Mouse (Mus musculus) lung, embryonic 14.5 days (tissue): ENCODE measurements at regions not wholly inside any gene's neighbourhood (a gene's known extent, or its start where the extent isn't known, plus 50 kb on each side); places are given as distances from the start of the nearest gene placed in this dataset.

Source experiments
- ATAC-seq: fragments of 200-750 bp; cut with Nextera tagmentation; 2 replicates; pipeline ENCODE4 v1.8.0; 2017; ENCODE audit warnings: mild to moderate bottlenecking, moderate TSS enrichment, moderate library complexity; ENCODE audit not compliant: insufficient read depth
- DNase-seq: peaks from one replicate; pipeline ENCODE4 v3.0.0-alpha.2; 2015
- H3K27ac ChIP-seq: fragments of 300-500 bp; sonication (generic); 2 replicates; pipeline ENCODE4 v1.5.1; 2014; ENCODE audit warnings: low read depth, mild to moderate bottlenecking, moderate library complexity
- H3K27me3 ChIP-seq: fragments of 300-500 bp; sonication (generic); 2 replicates; pipeline ENCODE4 v1.6.1; 2014; ENCODE audit warnings: low read length, control low read depth; ENCODE audit not compliant: insufficient read depth
- H3K36me3 ChIP-seq: fragments of 300-500 bp; sonication (generic); 2 replicates; pipeline ENCODE4 v1.6.1; 2014; ENCODE audit warnings: control low read depth; ENCODE audit not compliant: insufficient read depth
- H3K4me1 ChIP-seq: fragments of 300-500 bp; sonication (generic); 2 replicates; pipeline ENCODE4 v1.6.1; 2014; ENCODE audit warnings: antibody characterized with exemption, control low read depth; ENCODE audit not compliant: insufficient read depth
- H3K4me2 ChIP-seq: fragments of 300-500 bp; sonication (generic); 2 replicates; pipeline ENCODE4 v1.6.1; 2014; ENCODE audit warnings: mild to moderate bottlenecking
- H3K4me3 ChIP-seq: fragments of 300-500 bp; sonication (generic); 2 replicates; pipeline ENCODE4 v1.5.1; 2014; ENCODE audit warnings: low read depth, low read length
- H3K9ac ChIP-seq: fragments of 300-500 bp; sonication (generic); 2 replicates; pipeline ENCODE4 v1.6.1; 2014
- H3K9me3 ChIP-seq: fragments of 300-500 bp; sonication (generic); 2 replicates; pipeline ENCODE4 v1.6.1; 2016; ENCODE audit warnings: low read depth, low read length, control low read depth
- CTCF ChIP-seq: IDR thresholded peaks from 2 replicates; pipeline ENCODE4 v1.5.1; 2016; ENCODE audit warnings: antibody characterized with exemption, low read depth
- WGBS: fragments of 180-500 bp; shearing (Covaris S2); extraction: QIAGEN DNeasy Blood & Tissue Kit; methylation state at CpG from one replicate; pipeline ENCODE4 v1.1.7; 2014; 5-methylcytosine and 5-hydroxymethylcytosine counted together

- Histone ChIP-seq H3K9me3 (no peaks in the 10 kb centered on the region), H3K4me2 (no peak overlapping the region), H3K27ac (no peak overlapping the region), H3K27me3 (no peaks in the 10 kb centered on the region), H3K4me3 (no peak overlapping the region), H3K36me3 (no peaks in the 10 kb centered on the region), H3K4me1 (no peaks in the 10 kb centered on the region), H3K9ac (no peak overlapping the region)
- no peak for DNase-seq
- no peak for TF ChIP-seq CTCF
- 76% methylated on average over 5 of the region's 5 CpGs for WGBS
- no peak for ATAC-seq
Observed at GRCm38 (mm10) chr16:62681880-62682279, 104.7 kb downstream of the Nsun3 start.

- H3K36me3 ChIP-seq, result no peaks in the 10 kb centered on the region
- no peak overlapping the region for H3K27ac ChIP-seq
- H3K9ac ChIP-seq, result no peak overlapping the region
- no peak overlapping the region for H3K4me3 ChIP-seq
- TF ChIP-seq CTCF, result no peak
- H3K9me3 ChIP-seq, result no peaks in the 10 kb centered on the region
- no peaks in the 10 kb centered on the region for H3K27me3 ChIP-seq
- WGBS, result 77% methylated on average over 6 of the region's 6 CpGs
- no peak overlapping the region for H3K4me2 ChIP-seq
- no peaks in the 10 kb centered on the region for H3K4me1 ChIP-seq
- ATAC-seq, result no peak
- DNase-seq, result no peak
Observed at GRCm38 (mm10) chr16:62676815-62677214, 109.8 kb downstream of the Nsun3 start.

GRCm38 (mm10) chr16:62657383-62657782 lies 129.2 kb downstream of the Nsun3 start:
- DNase-seq, result no peak
- H3K27me3 ChIP-seq, result no peaks in the 10 kb centered on the region
- H3K4me2 ChIP-seq, result no peak overlapping the region
- no peak for TF ChIP-seq CTCF
- no peaks in the 10 kb centered on the region for H3K4me1 ChIP-seq
- H3K4me3 ChIP-seq, result no peak overlapping the region
- no peak overlapping the region for H3K9ac ChIP-seq
- no peaks in the 10 kb centered on the region for H3K9me3 ChIP-seq
- H3K36me3 ChIP-seq, result no peaks in the 10 kb centered on the region
- H3K27ac ChIP-seq, result no peak overlapping the region
- ATAC-seq, result no peak
- 84% methylated on average over 2 of the region's 2 CpGs for WGBS

- Histone ChIP-seq H3K4me2 (no peak overlapping the region), H3K27ac (no peak overlapping the region), H3K4me3 (no peak overlapping the region), H3K4me1 (no peaks in the 10 kb centered on the region), H3K27me3 (no peaks in the 10 kb centered on the region), H3K9ac (no peak overlapping the region), H3K9me3 (no peaks in the 10 kb centered on the region), H3K36me3 (no peaks in the 10 kb centered on the region)
- WGBS, result 77% methylated on average over 1 of the region's 1 CpGs
- ATAC-seq (no peak), DNase-seq (no peak)
- no peak for TF ChIP-seq CTCF
Observed at GRCm38 (mm10) chr16:62654436-62654835, 132.2 kb downstream of the Nsun3 start.

- WGBS, result 37% methylated on average over 8 of the region's 8 CpGs
- Histone ChIP-seq H3K4me3 (no peak overlapping the region), H3K4me2 (no peak overlapping the region)
Observed at GRCm38 (mm10) chr16:62653817-62654216, 132.8 kb downstream of the Nsun3 start.

GRCm38 (mm10) chr16:62652769-62653465 lies 133.7 kb downstream of the Nsun3 start:
- no peaks in the 10 kb centered on the region for H3K36me3 ChIP-seq
- no peak for TF ChIP-seq CTCF
- no peak overlapping the region for H3K9ac ChIP-seq
- no peaks in the 10 kb centered on the region for H3K9me3 ChIP-seq
- H3K27ac ChIP-seq, result no peak overlapping the region
- H3K4me2 ChIP-seq, result no peak overlapping the region
- no peaks in the 10 kb centered on the region for H3K27me3 ChIP-seq
- ATAC-seq (no peak), DNase-seq (no peak)
- no peak overlapping the region for H3K4me3 ChIP-seq
- WGBS, result 58% methylated on average over 6 of the region's 6 CpGs
- no peaks in the 10 kb centered on the region for H3K4me1 ChIP-seq

More at GRCm38 (mm10) chr16:62653817-62654216, 132.8 kb downstream of the Nsun3 start:
- H3K9ac ChIP-seq, result no peak overlapping the region
- H3K27ac ChIP-seq, result no peak overlapping the region
- no peaks in the 10 kb centered on the region for H3K27me3 ChIP-seq
- no peaks in the 10 kb centered on the region for H3K9me3 ChIP-seq
- ATAC-seq (no peak), DNase-seq (no peak)
- no peaks in the 10 kb centered on the region for H3K36me3 ChIP-seq
- TF ChIP-seq CTCF, result no peak
- no peaks in the 10 kb centered on the region for H3K4me1 ChIP-seq

- H3K27me3 ChIP-seq, result no peaks in the 10 kb centered on the region
- no peaks in the 10 kb centered on the region for H3K4me1 ChIP-seq
- H3K36me3 ChIP-seq, result no peaks in the 10 kb centered on the region
- H3K27ac ChIP-seq, result no peak overlapping the region
- 81% methylated on average over 7 of the region's 7 CpGs for WGBS
- no peak for ATAC-seq
- H3K4me2 ChIP-seq, result no peak overlapping the region
- no peak overlapping the region for H3K9ac ChIP-seq
- no peak overlapping the region for H3K4me3 ChIP-seq
- no peak for DNase-seq
- TF ChIP-seq CTCF, result no peak
- H3K9me3 ChIP-seq, result no peaks in the 10 kb centered on the region
Observed at GRCm38 (mm10) chr16:62650856-62651255, 135.8 kb downstream of the Nsun3 start.
